Mouse (Mus musculus) liver, postnatal 0 days (tissue): Measurements from ENCODE around the gene Slco4c1.

Experiments
- CTCF ChIP-seq: sonication (generic); IDR thresholded peaks from 2 replicates; pipeline ENCODE4 v1.5.1; 2016; ENCODE audit warnings: antibody characterized with exemption, low read depth
- EP300 ChIP-seq: IDR thresholded peaks from 2 replicates; pipeline ENCODE4 v1.6.1; 2016; ENCODE audit warnings: antibody characterized with exemption, low read depth, mild to moderate bottlenecking

- no peak for TF ChIP-seq CTCF
- TF ChIP-seq EP300, result no peak
Measured at GRCm38 (mm10) chr1:96805287-96805727, 66.7 kb downstream of the Slco4c1 start.
